ENCODE assay signal across 8 mouse cellular contexts in genomic region chr5:146220879-146221714, GRCm38 (mm10). TPM values are rescaled to one million over a fixed set of nuclear protein-coding genes. Genes with fewer than 3 reads are reported as not detected.
A peak's percentile ranks its signal among the peaks of the same experiment; 100 is the strongest.
DNase-seq lines count a peak whose midpoint lies in the region; ATAC-seq and TF ChIP-seq lines count a peak whose summit lies in the region.

Gene Rnf6 (minus strand): TSS chr5:146221555.

- H3K27ac ChIP-seq in ES-Bruce4 (ENCODE audit: insufficient read depth, low read length), result 0 out of 2 replicates have a peak within 1 kb of the TSS, but pooled peaks have one; percentile 30
- peak within 1 kb of the TSS; percentile 94 for H3K27ac ChIP-seq in forebrain, embryonic 13.5 days
- peak within 1 kb of the TSS; percentile 100 for H3K27ac ChIP-seq in liver, postnatal 0 days (ENCODE audit: low read depth)
- peak within 1 kb of the TSS; percentile 97 for H3K27ac ChIP-seq in neural tube, embryonic 14.5 days (ENCODE audit: low read depth, low read length)

- peak within 1 kb of the TSS; percentile 74 for H3K4me2 ChIP-seq in forebrain, embryonic 13.5 days
- H3K4me2 ChIP-seq in liver, postnatal 0 days (ENCODE audit: low read depth, low read length), result peak within 1 kb of the TSS; percentile 89
- H3K4me2 ChIP-seq in neural tube, embryonic 14.5 days (ENCODE audit: low read depth, low read length), result peak within 1 kb of the TSS; percentile 81

- peak within 1 kb of the TSS; percentile 79 for H3K9ac ChIP-seq in ES-Bruce4 (ENCODE audit: low read depth, poor library complexity, severe bottlenecking)
- H3K9ac ChIP-seq in forebrain, embryonic 13.5 days, result peak within 1 kb of the TSS; percentile 87
- H3K9ac ChIP-seq in liver, postnatal 0 days (replicated peaks), result peak within 1 kb of the TSS; percentile 88
- H3K9ac ChIP-seq in neural tube, embryonic 14.5 days (replicated peaks; ENCODE audit: low read depth, low read length), result peak within 1 kb of the TSS; percentile 82

- H3K4me3 ChIP-seq in ES-Bruce4 (ENCODE audit: low read depth, low read length), result peak within 1 kb of the TSS; percentile 94
- H3K4me3 ChIP-seq in forebrain, embryonic 13.5 days, result peak within 1 kb of the TSS; percentile 68
- H3K4me3 ChIP-seq in liver, postnatal 0 days (ENCODE audit: low read depth, low read length), result peak within 1 kb of the TSS; percentile 84
- H3K4me3 ChIP-seq in neural tube, embryonic 14.5 days (ENCODE audit: low read depth, low read length), result peak within 1 kb of the TSS; percentile 68

- ATAC-seq in cerebellum, adult (ENCODE audit: insufficient number of reproducible peaks, low FRiP score, low TSS enrichment), result peak; percentile 100
- peak; percentile 100 for ATAC-seq in forebrain, embryonic 13.5 days
- peak; percentile 99 for ATAC-seq in liver, postnatal 0 days
- peak; percentile 99 for ATAC-seq in neural tube, embryonic 14.5 days (ENCODE audit: low read depth)

- no peak for TF ChIP-seq CTCF in ES-Bruce4 (IDR thresholded peaks at IDR 0.05; ENCODE audit: low read depth, low read length)
- peak; percentile 49 for TF ChIP-seq CTCF in liver, postnatal 0 days (IDR thresholded peaks at IDR 0.05; ENCODE audit: low read depth)

- TF ChIP-seq POLR2A in ES-Bruce4 (IDR thresholded peaks at IDR 0.05; ENCODE audit: insufficient read depth, low read length), result peak; percentile 70

- TF ChIP-seq EP300 in ES-Bruce4 (IDR thresholded peaks at IDR 0.05; ENCODE audit: insufficient read depth, low read depth, low read length), result no peak
- 0 out of 2 replicates have a peak, but pooled peaks have one; percentile 48 for TF ChIP-seq EP300 in liver, postnatal 0 days (IDR thresholded peaks at IDR 0.05; ENCODE audit: low read depth)

- under 1% methylated on average over 67 of the region's 67 CpGs for WGBS in forebrain, embryonic 13.5 days
- WGBS in large intestine, adult 2 months, result 1% methylated on average over 67 of the region's 67 CpGs
- WGBS in liver, postnatal 0 days (ENCODE audit: insufficient replicate concordance), result under 1% methylated on average over 67 of the region's 67 CpGs
- WGBS in neural tube, embryonic 14.5 days, result under 1% methylated on average over 67 of the region's 67 CpGs

- H3K36me3 ChIP-seq in ES-Bruce4 (ENCODE audit: control insufficient read depth, insufficient read depth, low read length, poor library complexity, severe bottlenecking), result peaks cover 16% of the 10 kb centered on the region
- H3K36me3 ChIP-seq in forebrain, embryonic 13.5 days (ENCODE audit: poor library complexity, severe bottlenecking), result peaks cover 22% of the 10 kb centered on the region
- H3K36me3 ChIP-seq in liver, postnatal 0 days (replicated peaks; ENCODE audit: insufficient read depth, low read length), result peaks cover 19% of the 10 kb centered on the region
- peaks cover 12% of the 10 kb centered on the region for H3K36me3 ChIP-seq in neural tube, embryonic 14.5 days (ENCODE audit: control insufficient read depth, insufficient read depth, low read length)

- peak; percentile 95 to 96 for DNase-seq in heart, postnatal 10 days
- DNase-seq in large intestine, adult 2 months (ENCODE audit: low read depth, low spot score), result peak; percentile 89
- peak; percentile 96 for DNase-seq in liver, postnatal 0 days
- peak; percentile 96 for DNase-seq in testis, postnatal 10 days (ENCODE audit: low spot score)

- no peaks in the 10 kb centered on the region for H3K9me3 ChIP-seq in ES-Bruce4 (replicated peaks; ENCODE audit: control insufficient read depth, insufficient read depth, low read length, poor library complexity, severe bottlenecking)
- no peaks in the 10 kb centered on the region for H3K9me3 ChIP-seq in forebrain, embryonic 13.5 days (replicated peaks)
- no peaks in the 10 kb centered on the region for H3K9me3 ChIP-seq in liver, postnatal 0 days (ENCODE audit: low read length)
- H3K9me3 ChIP-seq in neural tube, embryonic 14.5 days (ENCODE audit: control insufficient read depth, low read length), result no peaks in the 10 kb centered on the region

- intact Hi-C loops in heart, postnatal 10 days (cut with DNase I), result no loop called here

- H3K27me3 ChIP-seq in ES-Bruce4 (ENCODE audit: control insufficient read depth, insufficient read depth, low read length, poor library complexity, severe bottlenecking), result no peaks in the 10 kb centered on the region
- no peaks in the 10 kb centered on the region for H3K27me3 ChIP-seq in forebrain, embryonic 13.5 days
- no peaks in the 10 kb centered on the region for H3K27me3 ChIP-seq in liver, postnatal 0 days (ENCODE audit: insufficient read depth, low read length)
- H3K27me3 ChIP-seq in neural tube, embryonic 14.5 days (ENCODE audit: control insufficient read depth, insufficient read depth, low read length), result no peaks in the 10 kb centered on the region

- no peaks in the 10 kb centered on the region for H3K4me1 ChIP-seq in ES-Bruce4 (ENCODE audit: control insufficient read depth, insufficient read depth, low read length)
- H3K4me1 ChIP-seq in forebrain, embryonic 13.5 days, result peaks cover 20% of the 10 kb centered on the region
- peaks cover 18% of the 10 kb centered on the region for H3K4me1 ChIP-seq in liver, postnatal 0 days (ENCODE audit: insufficient read depth)
- peaks cover 6% of the 10 kb centered on the region for H3K4me1 ChIP-seq in neural tube, embryonic 14.5 days (ENCODE audit: control insufficient read depth, insufficient read depth, low read length)

RNA-seq across cellular contexts. Expression of gene Rnf6, which starts in this region (rescaled TPM):
- polyA plus RNA-seq in ES-Bruce4 (2011; ENCODE audit: insufficient read depth, insufficient read length, low read depth, missing spikeins), result 29.6 and 40.2 TPM in 2 replicates
- 27.1 TPM in 2 replicates for polyA plus RNA-seq in forebrain, embryonic 13.5 days (2015; fragmentation: Nextera tagmentation; extraction: Ambion mirVana)
- 10 to 100 TPM; 40.3 to 44.8 TPM for total RNA-seq in heart, postnatal 10 days (2021)
- polyA plus RNA-seq in large intestine, adult 2 months (2012; rRNA removed), result 17.7 and 21.3 TPM in 2 replicates
- 21.4 and 21.9 TPM in 2 replicates for polyA plus RNA-seq in liver, postnatal 0 days (2015; fragmentation: Nextera tagmentation; extraction: Ambion mirVana)
- 24.7 and 28.7 TPM in 2 replicates for polyA plus RNA-seq in neural tube, embryonic 14.5 days (2014; fragmentation: Nextera tagmentation; extraction: Ambion mirVana)

Comparison
In these comparisons a context has a peak if more than half of its experiments do, and no peak if none do; other contexts are left out.
1. Peak in every context shown above with its lines: DNase-seq, ATAC-seq, H3K4me3 ChIP-seq and H3K27ac ChIP-seq.
2. H3K27ac ChIP-seq: peak in every context shown above with its lines; median percentile 100 in liver, postnatal 0 days; 97 in neural tube, embryonic 14.5 days; 94 in forebrain, embryonic 13.5 days; 30 in ES-Bruce4.